ENCODE assay signal across 19 mouse cellular contexts in the genomic region with DNA sequence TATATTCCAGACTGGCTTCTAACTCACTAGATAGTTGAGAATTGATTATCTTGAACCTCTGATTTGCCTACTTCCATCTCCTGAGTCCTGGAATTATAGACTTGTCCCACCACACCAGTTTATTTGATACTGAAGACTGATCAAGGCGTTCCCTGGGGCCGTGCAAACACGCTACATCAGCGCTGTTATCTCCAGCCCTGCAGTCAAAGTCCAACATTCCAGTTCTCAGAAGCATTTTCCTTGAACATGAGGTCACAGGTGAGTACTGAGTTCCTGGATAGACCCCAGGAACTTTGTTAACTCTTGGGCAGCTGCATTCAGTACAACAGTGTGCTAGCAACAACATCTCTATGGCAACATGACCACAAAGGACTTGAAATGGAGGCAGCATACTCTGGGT.
DNase-seq lines count a peak whose midpoint lies in the region; ATAC-seq lines count a peak whose summit lies in the region.
"Had no signal": no experiment of that assay in that cellular context is flagged by ENCODE, and none has a peak within 500 bp of the region (broad histone marks: within the 10 kb centered on the region; RNA-seq: fewer than 3 reads in every experiment).

No protein-coding gene starts in this region.

- no peak for ATAC-seq in kidney, embryonic 15.5 days (replicated peaks; ENCODE audit: low FRiP score)
- 0 out of 2 replicates have a peak, but pooled peaks have one; percentile 12 for ATAC-seq in liver, embryonic 11.5 days (replicated peaks; ENCODE audit: low FRiP score)
- no peak for ATAC-seq in liver, embryonic 12.5 days
- ATAC-seq in liver, embryonic 15.5 days (ENCODE audit: insufficient read depth), result peak; percentile 43; the same call in 1 of the 2 replicates
- ATAC-seq in stomach, embryonic 16.5 days (ENCODE audit: insufficient read depth, low FRiP score), result peak; percentile 90
- ATAC-seq: midbrain, embryonic 13.5 days had no signal

- 55% methylated on average over 4 of the region's 4 CpGs for WGBS in kidney, embryonic 15.5 days
- WGBS in liver, embryonic 11.5 days, result 55% methylated on average over 4 of the region's 4 CpGs
- 63% methylated on average over 4 of the region's 4 CpGs for WGBS in liver, embryonic 12.5 days (ENCODE audit: insufficient replicate concordance)
- WGBS in liver, embryonic 15.5 days (ENCODE audit: insufficient replicate concordance), result 56% methylated on average over 4 of the region's 4 CpGs
- WGBS in stomach, embryonic 16.5 days, result 52% methylated on average over 4 of the region's 4 CpGs

- no peaks in the 10 kb centered on the region for H3K9me3 ChIP-seq in kidney, embryonic 15.5 days (replicated peaks)
- no peaks in the 10 kb centered on the region for H3K9me3 ChIP-seq in liver, embryonic 11.5 days (ENCODE audit: control insufficient read depth, low read length)
- H3K9me3 ChIP-seq in liver, embryonic 12.5 days (replicated peaks), result no peaks in the 10 kb centered on the region
- no peaks in the 10 kb centered on the region for H3K9me3 ChIP-seq in liver, embryonic 15.5 days (replicated peaks)
- H3K9me3 ChIP-seq in stomach, embryonic 16.5 days (replicated peaks; ENCODE audit: control insufficient read depth, low read length), result no peaks in the 10 kb centered on the region
- H3K9me3 ChIP-seq: hindbrain, embryonic 15.5 days; midbrain, embryonic 13.5 days had no signal

- no peak overlapping the region for H3K4me2 ChIP-seq in kidney, embryonic 15.5 days
- no peak overlapping the region for H3K4me2 ChIP-seq in liver, embryonic 11.5 days
- H3K4me2 ChIP-seq in liver, embryonic 12.5 days, result no peak overlapping the region
- no peak overlapping the region for H3K4me2 ChIP-seq in liver, embryonic 15.5 days
- H3K4me2 ChIP-seq in stomach, embryonic 16.5 days (ENCODE audit: low read depth, low read length), result no peak overlapping the region
- H3K4me2 ChIP-seq: hindbrain, embryonic 15.5 days; midbrain, embryonic 13.5 days had no signal

- no peak overlapping the region for H3K27ac ChIP-seq in kidney, embryonic 15.5 days
- H3K27ac ChIP-seq in liver, embryonic 11.5 days (ENCODE audit: low read depth, low read length), result no peak overlapping the region
- no peak overlapping the region for H3K27ac ChIP-seq in liver, embryonic 12.5 days
- H3K27ac ChIP-seq in liver, embryonic 15.5 days (replicated peaks), result no peak overlapping the region
- H3K27ac ChIP-seq in stomach, embryonic 16.5 days (ENCODE audit: low read length), result no peak overlapping the region
- H3K27ac ChIP-seq: hindbrain, embryonic 15.5 days; layer of hippocampus, adult 2 months; liver, embryonic 14.5 days; midbrain, embryonic 13.5 days had no signal

- H3K27me3 ChIP-seq in kidney, embryonic 15.5 days, result no peaks in the 10 kb centered on the region
- H3K27me3 ChIP-seq in liver, embryonic 11.5 days (replicated peaks; ENCODE audit: control insufficient read depth, insufficient read depth, low read length), result no peaks in the 10 kb centered on the region
- no peaks in the 10 kb centered on the region for H3K27me3 ChIP-seq in liver, embryonic 12.5 days (replicated peaks)
- H3K27me3 ChIP-seq in liver, embryonic 15.5 days, result no peaks in the 10 kb centered on the region
- H3K27me3 ChIP-seq in stomach, embryonic 16.5 days (ENCODE audit: control insufficient read depth, insufficient read depth, low read length), result no peaks in the 10 kb centered on the region
- H3K27me3 ChIP-seq: hindbrain, embryonic 15.5 days; megakaryocyte, embryonic 14.5 days had no signal

- peaks cover 10% of the 10 kb centered on the region; the same call in 1 of the 2 replicates for H3K4me1 ChIP-seq in kidney, embryonic 15.5 days
- peaks cover 5% of the 10 kb centered on the region for H3K4me1 ChIP-seq in liver, embryonic 11.5 days (replicated peaks; ENCODE audit: control insufficient read depth, insufficient read depth, low read length)
- peaks cover 27% of the 10 kb centered on the region for H3K4me1 ChIP-seq in liver, embryonic 12.5 days
- H3K4me1 ChIP-seq in liver, embryonic 15.5 days (replicated peaks), result peaks cover 30% of the 10 kb centered on the region
- peaks cover 6% of the 10 kb centered on the region; the same call in 1 of the 2 replicates for H3K4me1 ChIP-seq in stomach, embryonic 16.5 days (ENCODE audit: control insufficient read depth, insufficient read depth, low read length)
- H3K4me1 ChIP-seq: megakaryocyte, embryonic 14.5 days had no signal

- no peak overlapping the region for H3K4me3 ChIP-seq in kidney, embryonic 15.5 days (replicated peaks)
- no peak overlapping the region for H3K4me3 ChIP-seq in liver, embryonic 11.5 days (ENCODE audit: low read depth, low read length)
- no peak overlapping the region for H3K4me3 ChIP-seq in liver, embryonic 12.5 days
- H3K4me3 ChIP-seq in liver, embryonic 15.5 days (replicated peaks), result no peak overlapping the region
- no peak overlapping the region for H3K4me3 ChIP-seq in stomach, embryonic 16.5 days (replicated peaks; ENCODE audit: low read length)
- H3K4me3 ChIP-seq: hindbrain, embryonic 15.5 days; layer of hippocampus, adult 2 months; megakaryocyte, embryonic 14.5 days; midbrain, embryonic 13.5 days had no signal

- H3K36me3 ChIP-seq in kidney, embryonic 15.5 days, result no peaks in the 10 kb centered on the region
- no peaks in the 10 kb centered on the region for H3K36me3 ChIP-seq in liver, embryonic 11.5 days (ENCODE audit: control insufficient read depth, insufficient read depth, low read length)
- H3K36me3 ChIP-seq in liver, embryonic 12.5 days, result no peaks in the 10 kb centered on the region
- no peaks in the 10 kb centered on the region for H3K36me3 ChIP-seq in liver, embryonic 15.5 days (replicated peaks)
- H3K36me3 ChIP-seq in stomach, embryonic 16.5 days (ENCODE audit: control insufficient read depth, insufficient read depth, low read length), result no peaks in the 10 kb centered on the region
- H3K36me3 ChIP-seq: hindbrain, embryonic 15.5 days; midbrain, embryonic 13.5 days had no signal

- peak; percentile 47 for DNase-seq in kidney, adult 11 months
- no peak for DNase-seq in liver, embryonic 11.5 days (ENCODE audit: low spot score)
- DNase-seq in right cerebral cortex, adult 18-20 months, result no peak
- DNase-seq in Muller cell, postnatal 12 days (ENCODE audit: inconsistent ontology term), result no peak
- DNase-seq: adrenal gland, postnatal 25 days; cerebellum, adult 9-11 months; gastrocnemius, postnatal 36 days; heart, postnatal 4 days; lung, postnatal 14 days; thymus, postnatal 25 days had no signal

- H3K9ac ChIP-seq in kidney, embryonic 15.5 days, result no peak overlapping the region
- no peak overlapping the region for H3K9ac ChIP-seq in liver, embryonic 11.5 days (ENCODE audit: low read depth, low read length)
- H3K9ac ChIP-seq in liver, embryonic 12.5 days, result no peak overlapping the region
- H3K9ac ChIP-seq in liver, embryonic 15.5 days, result no peak overlapping the region
- H3K9ac ChIP-seq in stomach, embryonic 16.5 days (ENCODE audit: low read length), result no peak overlapping the region
- H3K9ac ChIP-seq: hindbrain, embryonic 15.5 days; liver, embryonic 14.5 days; midbrain, embryonic 13.5 days had no signal

Comparison
In these comparisons a context has a peak if more than half of its experiments do, and no peak if none do; other contexts are left out.
1. ATAC-seq: peak in liver, embryonic 11.5 days (single experiment), liver, embryonic 15.5 days (single experiment) and stomach, embryonic 16.5 days (single experiment); none in kidney, embryonic 15.5 days (single experiment) and liver, embryonic 12.5 days (single experiment).